Mouse (Mus musculus): ENCODE data around the gene Erc2. TPM values are rescaled to one million over a fixed set of nuclear protein-coding genes. Genes with fewer than 3 reads are reported as not detected.

Gene Erc2
- polyA plus RNA-seq, 1 experiment from 2014 or later: 33.9 TPM

- Histone ChIP-seq H3K36me3 (ENCODE audit: control insufficient read depth, insufficient read depth, low read length) (no peaks in the 10 kb centered on the region), H3K4me2 (replicated peaks; ENCODE audit: low read depth, low read length) (no peak overlapping the region), H3K9ac (ENCODE audit: low read depth, low read length) (no peak overlapping the region), H3K4me3 (ENCODE audit: low read depth, low read length) (no peak overlapping the region), H3K9me3 (ENCODE audit: control insufficient read depth, low read length) (no peaks in the 10 kb centered on the region), H3K27me3 (ENCODE audit: control insufficient read depth, insufficient read depth, low read length) (no peaks in the 10 kb centered on the region), H3K27ac (ENCODE audit: low read depth, low read length) (no peak overlapping the region), H3K4me1 (replicated peaks; ENCODE audit: control insufficient read depth, insufficient read depth, low read length) (no peaks in the 10 kb centered on the region)
- 68% methylated on average over 1 of the region's 1 CpGs for WGBS
- no peak for ATAC-seq (ENCODE audit: low FRiP score)
- no peak for DNase-seq (ENCODE audit: low spot score)
These were observed 353.4 kb downstream of the Erc2 start for GRCm38 (mm10) chr14:27975661-27976060.

GRCm38 (mm10) chr14:27984758-27985157 lies 362.5 kb downstream of the Erc2 start:
- no peak overlapping the region for H3K4me2 ChIP-seq (replicated peaks; ENCODE audit: low read depth, low read length)
- no peak for DNase-seq (ENCODE audit: low spot score)
- H3K27me3 ChIP-seq (ENCODE audit: control insufficient read depth, insufficient read depth, low read length): no peaks in the 10 kb centered on the region; the same call in 1 of the 2 replicates
- no peaks in the 10 kb centered on the region for H3K9me3 ChIP-seq (ENCODE audit: control insufficient read depth, low read length)
- H3K4me3 ChIP-seq (ENCODE audit: low read depth, low read length): no peak overlapping the region
- H3K36me3 ChIP-seq (ENCODE audit: control insufficient read depth, insufficient read depth, low read length): no peaks in the 10 kb centered on the region
- H3K9ac ChIP-seq (ENCODE audit: low read depth, low read length): no peak overlapping the region
- H3K27ac ChIP-seq (ENCODE audit: low read depth, low read length): no peak overlapping the region
- ATAC-seq (ENCODE audit: low FRiP score): no peak
- H3K4me1 ChIP-seq (replicated peaks; ENCODE audit: control insufficient read depth, insufficient read depth, low read length): no peaks in the 10 kb centered on the region
- 83% methylated on average over 3 of the region's 3 CpGs for WGBS

- DNase-seq (ENCODE audit: low spot score): peak; percentile 33
- H3K27ac ChIP-seq (ENCODE audit: low read depth, low read length): no peak overlapping the region
- WGBS: 77% methylated on average over 5 of the region's 5 CpGs
- H3K9ac ChIP-seq (ENCODE audit: low read depth, low read length): no peak overlapping the region
- no peak overlapping the region for H3K4me2 ChIP-seq (replicated peaks; ENCODE audit: low read depth, low read length)
- no peaks in the 10 kb centered on the region for H3K36me3 ChIP-seq (ENCODE audit: control insufficient read depth, insufficient read depth, low read length)
- peak; percentile 65; the same call in 1 of the 2 replicates for ATAC-seq (ENCODE audit: low FRiP score)
- no peaks in the 10 kb centered on the region for H3K4me1 ChIP-seq (replicated peaks; ENCODE audit: control insufficient read depth, insufficient read depth, low read length)
- no peaks in the 10 kb centered on the region; the same call in 1 of the 2 replicates for H3K27me3 ChIP-seq (ENCODE audit: control insufficient read depth, insufficient read depth, low read length)
- no peaks in the 10 kb centered on the region for H3K9me3 ChIP-seq (ENCODE audit: control insufficient read depth, low read length)
- H3K4me3 ChIP-seq (ENCODE audit: low read depth, low read length): no peak overlapping the region
These were observed 363.0 kb downstream of the Erc2 start for GRCm38 (mm10) chr14:27985201-27985600.

- Histone ChIP-seq H3K9me3 (ENCODE audit: control insufficient read depth, low read length) (no peaks in the 10 kb centered on the region), H3K27me3 (ENCODE audit: control insufficient read depth, insufficient read depth, low read length) (no peaks in the 10 kb centered on the region; the same call in 1 of the 2 replicates), H3K4me2 (replicated peaks; ENCODE audit: low read depth, low read length) (no peak overlapping the region), H3K27ac (ENCODE audit: low read depth, low read length) (no peak overlapping the region), H3K36me3 (ENCODE audit: control insufficient read depth, insufficient read depth, low read length) (no peaks in the 10 kb centered on the region), H3K4me1 (replicated peaks; ENCODE audit: control insufficient read depth, insufficient read depth, low read length) (no peaks in the 10 kb centered on the region), H3K9ac (ENCODE audit: low read depth, low read length) (no peak overlapping the region), H3K4me3 (ENCODE audit: low read depth, low read length) (no peak overlapping the region)
- DNase-seq (ENCODE audit: low spot score) (no peak), ATAC-seq (ENCODE audit: low FRiP score) (no peak)
- WGBS: 95% methylated on average over 1 of the region's 1 CpGs
These were observed 365.2 kb downstream of the Erc2 start for GRCm38 (mm10) chr14:27987422-27987821.

GRCm38 (mm10) chr14:27998551-27998950 lies 376.3 kb downstream of the Erc2 start:
- H3K27me3 ChIP-seq (ENCODE audit: control insufficient read depth, insufficient read depth, low read length): no peaks in the 10 kb centered on the region
- 72% methylated on average over 3 of the region's 3 CpGs for WGBS

GRCm38 (mm10) chr14:28004023-28004422 lies 381.8 kb downstream of the Erc2 start:
- H3K4me3 ChIP-seq (ENCODE audit: low read depth, low read length): no peak overlapping the region

More at GRCm38 (mm10) chr14:27998551-27998950, 376.3 kb downstream of the Erc2 start:
- Histone ChIP-seq H3K36me3 (ENCODE audit: control insufficient read depth, insufficient read depth, low read length) (no peaks in the 10 kb centered on the region), H3K9ac (ENCODE audit: low read depth, low read length) (no peak overlapping the region), H3K9me3 (ENCODE audit: control insufficient read depth, low read length) (no peaks in the 10 kb centered on the region), H3K4me1 (replicated peaks; ENCODE audit: control insufficient read depth, insufficient read depth, low read length) (no peaks in the 10 kb centered on the region), H3K4me2 (replicated peaks; ENCODE audit: low read depth, low read length) (no peak overlapping the region), H3K4me3 (ENCODE audit: low read depth, low read length) (no peak overlapping the region), H3K27ac (ENCODE audit: low read depth, low read length) (no peak overlapping the region)
- ATAC-seq (ENCODE audit: low FRiP score) (no peak), DNase-seq (ENCODE audit: low spot score) (no peak)

GRCm38 (mm10) chr14:28010536-28011280 lies 388.5 kb downstream of the Erc2 start:
- DNase-seq (ENCODE audit: low spot score) (no peak), ATAC-seq (ENCODE audit: low FRiP score) (no peak)
- no peak overlapping the region for H3K27ac ChIP-seq (ENCODE audit: low read depth, low read length)

More at GRCm38 (mm10) chr14:28004023-28004422, 381.8 kb downstream of the Erc2 start:
- Histone ChIP-seq H3K4me1 (replicated peaks; ENCODE audit: control insufficient read depth, insufficient read depth, low read length) (no peaks in the 10 kb centered on the region), H3K27me3 (ENCODE audit: control insufficient read depth, insufficient read depth, low read length) (no peaks in the 10 kb centered on the region), H3K4me2 (replicated peaks; ENCODE audit: low read depth, low read length) (no peak overlapping the region), H3K36me3 (ENCODE audit: control insufficient read depth, insufficient read depth, low read length) (no peaks in the 10 kb centered on the region), H3K27ac (ENCODE audit: low read depth, low read length) (no peak overlapping the region), H3K9me3 (ENCODE audit: control insufficient read depth, low read length) (no peaks in the 10 kb centered on the region), H3K9ac (ENCODE audit: low read depth, low read length) (no peak overlapping the region)
- no peak for ATAC-seq (ENCODE audit: low FRiP score)
- peak; percentile 20 for DNase-seq (ENCODE audit: low spot score)
- WGBS: 61% methylated on average over 4 of the region's 4 CpGs

GRCm38 (mm10) chr14:28023199-28023598 lies 401.0 kb downstream of the Erc2 start:
- Histone ChIP-seq H3K27ac (ENCODE audit: low read depth, low read length) (no peak overlapping the region), H3K9ac (ENCODE audit: low read depth, low read length) (no peak overlapping the region), H3K36me3 (ENCODE audit: control insufficient read depth, insufficient read depth, low read length) (no peaks in the 10 kb centered on the region), H3K4me1 (replicated peaks; ENCODE audit: control insufficient read depth, insufficient read depth, low read length) (no peaks in the 10 kb centered on the region), H3K27me3 (ENCODE audit: control insufficient read depth, insufficient read depth, low read length) (no peaks in the 10 kb centered on the region), H3K4me2 (replicated peaks; ENCODE audit: low read depth, low read length) (no peak overlapping the region), H3K4me3 (ENCODE audit: low read depth, low read length) (no peak overlapping the region), H3K9me3 (ENCODE audit: control insufficient read depth, low read length) (no peaks in the 10 kb centered on the region)
- WGBS: 92% methylated on average over 6 of the region's 6 CpGs
- DNase-seq (ENCODE audit: low spot score): no peak
- no peak for ATAC-seq (ENCODE audit: low FRiP score)

More at GRCm38 (mm10) chr14:28010536-28011280, 388.5 kb downstream of the Erc2 start:
- no peak overlapping the region for H3K9ac ChIP-seq (ENCODE audit: low read depth, low read length)
- 91% methylated on average over 10 of the region's 10 CpGs for WGBS
- H3K36me3 ChIP-seq (ENCODE audit: control insufficient read depth, insufficient read depth, low read length): no peaks in the 10 kb centered on the region
- no peak overlapping the region for H3K4me2 ChIP-seq (replicated peaks; ENCODE audit: low read depth, low read length)
- H3K4me1 ChIP-seq (replicated peaks; ENCODE audit: control insufficient read depth, insufficient read depth, low read length): no peaks in the 10 kb centered on the region
- no peaks in the 10 kb centered on the region for H3K9me3 ChIP-seq (ENCODE audit: control insufficient read depth, low read length)
- H3K4me3 ChIP-seq (ENCODE audit: low read depth, low read length): no peak overlapping the region
- no peaks in the 10 kb centered on the region for H3K27me3 ChIP-seq (ENCODE audit: control insufficient read depth, insufficient read depth, low read length)

- no peak for DNase-seq (ENCODE audit: low spot score)
- Histone ChIP-seq H3K27ac (ENCODE audit: low read depth, low read length) (no peak overlapping the region), H3K36me3 (ENCODE audit: control insufficient read depth, insufficient read depth, low read length) (no peaks in the 10 kb centered on the region), H3K4me2 (replicated peaks; ENCODE audit: low read depth, low read length) (no peak overlapping the region), H3K9ac (ENCODE audit: low read depth, low read length) (no peak overlapping the region), H3K27me3 (ENCODE audit: control insufficient read depth, insufficient read depth, low read length) (no peaks in the 10 kb centered on the region), H3K4me3 (ENCODE audit: low read depth, low read length) (no peak overlapping the region), H3K9me3 (ENCODE audit: control insufficient read depth, low read length) (no peaks in the 10 kb centered on the region), H3K4me1 (replicated peaks; ENCODE audit: control insufficient read depth, insufficient read depth, low read length) (no peaks in the 10 kb centered on the region)
- no peak for ATAC-seq (ENCODE audit: low FRiP score)
- WGBS: 69% methylated on average over 1 of the region's 1 CpGs
These were observed 408.6 kb downstream of the Erc2 start for GRCm38 (mm10) chr14:28030870-28031269.

Data from hindbrain, embryonic 11.5 days (tissue).